Mouse (Mus musculus): ENCODE results near the gene Crlf1. TPM values are rescaled to one million over a fixed set of nuclear protein-coding genes. Genes with fewer than 3 reads are reported as not detected.
"Not testable (repeated sequence)": the region's sequence is repeated elsewhere in the genome, so short reads cannot be mapped to it uniquely, and the experiment has no call there.

Crlf1 gene
- polyA plus RNA-seq, 1 experiment from 2014 or later = 103 TPM

- H3K9me3 ChIP-seq = no peaks in the 10 kb centered on the region
- peak overlapping the region; percentile 70 for H3K4me3 ChIP-seq
- DNase-seq (ENCODE audit: low spot score) = no peak
- H3K27ac ChIP-seq (replicated peaks) = peak overlapping the region; percentile 96
- H3K27me3 ChIP-seq (replicated peaks; ENCODE audit: low read depth, poor library complexity, severe bottlenecking) = peaks cover 38% of the 10 kb centered on the region
- peaks cover 79% of the 10 kb centered on the region for H3K4me1 ChIP-seq
- 36% methylated on average over 32 of the region's 32 CpGs for WGBS
- H3K36me3 ChIP-seq (replicated peaks) = peaks cover 46% of the 10 kb centered on the region
Measured at GRCm38 (mm10) chr8:70505698-70506327, 12.9 kb downstream of the Crlf1 start.

GRCm38 (mm10) chr8:70506328-70507026, 13.5 kb downstream of the Crlf1 start, which contains the start of gene Rex1bd:
Gene Rex1bd (minus strand): TSS chr8:70506752.
- no peaks in the 10 kb centered on the region for H3K9me3 ChIP-seq
- peaks cover 42% of the 10 kb centered on the region for H3K36me3 ChIP-seq (replicated peaks)
- peak within 1 kb of the TSS; percentile 70 for H3K4me3 ChIP-seq
- peaks cover 31% of the 10 kb centered on the region for H3K27me3 ChIP-seq (replicated peaks; ENCODE audit: low read depth, poor library complexity, severe bottlenecking)
- H3K4me1 ChIP-seq = peaks cover 78% of the 10 kb centered on the region
- peak within 1 kb of the TSS; percentile 96 for H3K27ac ChIP-seq (replicated peaks)
- WGBS = 2% methylated on average over 40 of the region's 40 CpGs
- DNase-seq (ENCODE audit: low spot score) = peak; percentile 97

GRCm38 (mm10) chr8:70507027-70507393, 14.1 kb downstream of the Crlf1 start:
- H3K36me3 ChIP-seq (replicated peaks) = peaks cover 47% of the 10 kb centered on the region
- H3K4me3 ChIP-seq = peak overlapping the region; percentile 70
- no peak for DNase-seq (ENCODE audit: low spot score)
- no peaks in the 10 kb centered on the region for H3K9me3 ChIP-seq
- peaks cover 77% of the 10 kb centered on the region for H3K4me1 ChIP-seq
- H3K27ac ChIP-seq (replicated peaks) = 0 out of 2 replicates have a peak overlapping the region, but pooled peaks have one; percentile 96
- WGBS = 55% methylated on average over 5 of the region's 5 CpGs
- H3K27me3 ChIP-seq (replicated peaks; ENCODE audit: low read depth, poor library complexity, severe bottlenecking) = peaks cover 26% of the 10 kb centered on the region

GRCm38 (mm10) chr8:70509281-70509952, 16.5 kb downstream of the Crlf1 start:
- WGBS = 15% methylated on average over 25 of the region's 25 CpGs
- peak overlapping the region; percentile 94 for H3K4me3 ChIP-seq
- peaks cover 55% of the 10 kb centered on the region for H3K4me1 ChIP-seq
- peak overlapping the region; percentile 96 for H3K27ac ChIP-seq (replicated peaks)
- H3K27me3 ChIP-seq (replicated peaks; ENCODE audit: low read depth, poor library complexity, severe bottlenecking) = peaks cover 2% of the 10 kb centered on the region
- no peak for DNase-seq (ENCODE audit: low spot score)
- peaks cover 58% of the 10 kb centered on the region for H3K36me3 ChIP-seq (replicated peaks)
- H3K9me3 ChIP-seq = no peaks in the 10 kb centered on the region

GRCm38 (mm10) chr8:70510228-70510915, 17.4 kb downstream of the Crlf1 start, which contains the start of gene Uba52:
Gene Uba52 (minus strand): TSS chr8:70510801.
- WGBS = 1% methylated on average over 74 of the region's 74 CpGs
- DNase-seq (ENCODE audit: low spot score) = peak; percentile 98
- no peaks in the 10 kb centered on the region for H3K27me3 ChIP-seq (replicated peaks; ENCODE audit: low read depth, poor library complexity, severe bottlenecking)
- peaks cover 62% of the 10 kb centered on the region for H3K36me3 ChIP-seq (replicated peaks)
- H3K9me3 ChIP-seq = no peaks in the 10 kb centered on the region
- peak within 1 kb of the TSS; percentile 94 for H3K4me3 ChIP-seq
- H3K4me1 ChIP-seq = peaks cover 45% of the 10 kb centered on the region
- H3K27ac ChIP-seq (replicated peaks) = peak within 1 kb of the TSS; percentile 96

GRCm38 (mm10) chr8:70511174-70511573, 18.2 kb downstream of the Crlf1 start:
- not testable (repeated sequence) for H3K9me3 ChIP-seq; H3K27me3 ChIP-seq (replicated peaks; ENCODE audit: low read depth, poor library complexity, severe bottlenecking); DNase-seq (ENCODE audit: low spot score)
- Histone ChIP-seq H3K36me3 (replicated peaks) (peaks cover 69% of the 10 kb centered on the region), H3K4me3 (peak overlapping the region; percentile 94), H3K27ac (replicated peaks) (peak overlapping the region; percentile 96), H3K4me1 (peaks cover 37% of the 10 kb centered on the region)
- 86% methylated on average over 6 of the region's 6 CpGs for WGBS

GRCm38 (mm10) chr8:70511770-70512169, 18.8 kb downstream of the Crlf1 start:
- Histone ChIP-seq H3K4me3 (peak overlapping the region; percentile 94), H3K36me3 (replicated peaks) (peaks cover 74% of the 10 kb centered on the region)
- 98% methylated on average over 2 of the region's 2 CpGs for WGBS

GRCm38 (mm10) chr8:70512253-70512903, 19.4 kb downstream of the Crlf1 start:
- Histone ChIP-seq H3K9me3 (no peaks in the 10 kb centered on the region), H3K27ac (replicated peaks) (no peak overlapping the region), H3K4me3 (peak overlapping the region; percentile 94; the same call in 1 of the 2 replicates), H3K36me3 (replicated peaks) (peaks cover 70% of the 10 kb centered on the region), H3K4me1 (peaks cover 30% of the 10 kb centered on the region), H3K27me3 (replicated peaks; ENCODE audit: low read depth, poor library complexity, severe bottlenecking) (no peaks in the 10 kb centered on the region)
- 93% methylated on average over 11 of the region's 11 CpGs for WGBS
- no peak for DNase-seq (ENCODE audit: low spot score)

More at GRCm38 (mm10) chr8:70511770-70512169, 18.8 kb downstream of the Crlf1 start:
- no peaks in the 10 kb centered on the region for H3K27me3 ChIP-seq (replicated peaks; ENCODE audit: low read depth, poor library complexity, severe bottlenecking)
- H3K27ac ChIP-seq (replicated peaks) = no peak overlapping the region
- peaks cover 34% of the 10 kb centered on the region for H3K4me1 ChIP-seq
- H3K9me3 ChIP-seq = no peaks in the 10 kb centered on the region
- no peak for DNase-seq (ENCODE audit: low spot score)

GRCm38 (mm10) chr8:70513441-70513840, 20.5 kb downstream of the Crlf1 start:
- Histone ChIP-seq H3K27ac (replicated peaks) (no peak overlapping the region), H3K36me3 (replicated peaks) (peaks cover 70% of the 10 kb centered on the region), H3K9me3 (no peaks in the 10 kb centered on the region), H3K27me3 (replicated peaks; ENCODE audit: low read depth, poor library complexity, severe bottlenecking) (no peaks in the 10 kb centered on the region), H3K4me3 (no peak overlapping the region), H3K4me1 (peaks cover 32% of the 10 kb centered on the region)
- no peak for DNase-seq (ENCODE audit: low spot score)
- WGBS = 88% methylated on average over 2 of the region's 2 CpGs

- no peak for DNase-seq (ENCODE audit: low spot score)
- WGBS = 76% methylated on average over 10 of the region's 10 CpGs
- no peaks in the 10 kb centered on the region for H3K9me3 ChIP-seq
- peaks cover 59% of the 10 kb centered on the region for H3K36me3 ChIP-seq (replicated peaks)
- H3K4me1 ChIP-seq = peaks cover 21% of the 10 kb centered on the region
- H3K4me3 ChIP-seq = no peak overlapping the region
- H3K27me3 ChIP-seq (replicated peaks; ENCODE audit: low read depth, poor library complexity, severe bottlenecking) = no peaks in the 10 kb centered on the region
- no peak overlapping the region for H3K27ac ChIP-seq (replicated peaks)
Measured at GRCm38 (mm10) chr8:70517940-70518643, 25.1 kb downstream of the Crlf1 start.

GRCm38 (mm10) chr8:70519043-70519442, 26.1 kb downstream of the Crlf1 start:
- Histone ChIP-seq H3K27ac (replicated peaks) (no peak overlapping the region), H3K27me3 (replicated peaks; ENCODE audit: low read depth, poor library complexity, severe bottlenecking) (no peaks in the 10 kb centered on the region), H3K4me1 (peaks cover 27% of the 10 kb centered on the region), H3K4me3 (no peak overlapping the region), H3K9me3 (no peaks in the 10 kb centered on the region), H3K36me3 (replicated peaks) (peaks cover 49% of the 10 kb centered on the region)
- WGBS = 93% methylated on average over 6 of the region's 6 CpGs
- no peak for DNase-seq (ENCODE audit: low spot score)

All from embryonic facial prominence, embryonic 10.5 days (tissue).